Mouse (Mus musculus) heart, embryonic 11.5 days (tissue): ENCODE measurements around the gene Snx29. TPM values are rescaled to one million over a fixed set of nuclear protein-coding genes. Genes with fewer than 3 reads are reported as not detected.

Experiments used
- ATAC-seq: fragments of 200-750 bp; cut with Nextera tagmentation; replicated peaks from 2 replicates; pipeline ENCODE4 v1.8.0; 2017; ENCODE audit warnings: moderate library complexity; ENCODE audit not compliant: insufficient number of reproducible peaks, low FRiP score, low TSS enrichment
- H3K27ac ChIP-seq: fragments of 300-500 bp; sonication (generic); 2 replicates; pipeline ENCODE4 v1.5.1; 2014; ENCODE audit warnings: mild to moderate bottlenecking, low read depth, low read length
- H3K27me3 ChIP-seq: fragments of 300-500 bp; sonication (generic); 2 replicates; pipeline ENCODE4 v1.6.1; 2014; ENCODE audit warnings: mild to moderate bottlenecking, low read length, mixed read lengths; ENCODE audit not compliant: control insufficient read depth, insufficient read depth
- H3K36me3 ChIP-seq: fragments of 300-500 bp; sonication (generic); 2 replicates; pipeline ENCODE4 v1.6.1; 2014; ENCODE audit warnings: mild to moderate bottlenecking, low read length, moderate library complexity, mixed read lengths; ENCODE audit not compliant: control insufficient read depth, insufficient read depth
- H3K4me1 ChIP-seq: fragments of 300-500 bp; sonication (generic); 2 replicates; pipeline ENCODE4 v1.6.1; 2014; ENCODE audit warnings: low read length; ENCODE audit not compliant: control insufficient read depth, insufficient read depth
- H3K4me2 ChIP-seq: fragments of 300-500 bp; sonication (generic); 2 replicates; pipeline ENCODE4 v1.6.1; 2014; ENCODE audit warnings: mild to moderate bottlenecking, moderate library complexity
- H3K4me3 ChIP-seq: fragments of 300-500 bp; sonication (generic); 2 replicates; pipeline ENCODE4 v1.5.1; 2014; ENCODE audit warnings: low read depth, low read length
- H3K9ac ChIP-seq: fragments of 300-500 bp; sonication (generic); 2 replicates; pipeline ENCODE4 v1.6.1; 2014; ENCODE audit warnings: mild to moderate bottlenecking, low read depth, low read length, moderate library complexity
- H3K9me3 ChIP-seq: fragments of 300-500 bp; sonication (generic); replicated peaks from 2 replicates; pipeline ENCODE4 v1.6.1; 2016; ENCODE audit warnings: low read length; ENCODE audit not compliant: control insufficient read depth
- WGBS: fragments of 180-500 bp; shearing (Covaris S2); extraction: QIAGEN DNeasy Blood & Tissue Kit; methylation state at CpG from one replicate; pipeline ENCODE4 v1.1.7; 2014; ENCODE audit not compliant: insufficient replicate concordance; 5-methylcytosine and 5-hydroxymethylcytosine counted together
- polyA plus RNA-seq: library from polyadenylated mRNA; unstranded; fragments of >200 nt; fragmentation: Nextera tagmentation; extraction: Ambion mirVana; gene quantifications from 2 replicates; pipeline ENCODE4 v1.2.1, GENCODE M21; 2014

Gene Snx29
- polyA plus RNA-seq, 1 experiment from 2014 or later, result 8.2 TPM

DNA sequence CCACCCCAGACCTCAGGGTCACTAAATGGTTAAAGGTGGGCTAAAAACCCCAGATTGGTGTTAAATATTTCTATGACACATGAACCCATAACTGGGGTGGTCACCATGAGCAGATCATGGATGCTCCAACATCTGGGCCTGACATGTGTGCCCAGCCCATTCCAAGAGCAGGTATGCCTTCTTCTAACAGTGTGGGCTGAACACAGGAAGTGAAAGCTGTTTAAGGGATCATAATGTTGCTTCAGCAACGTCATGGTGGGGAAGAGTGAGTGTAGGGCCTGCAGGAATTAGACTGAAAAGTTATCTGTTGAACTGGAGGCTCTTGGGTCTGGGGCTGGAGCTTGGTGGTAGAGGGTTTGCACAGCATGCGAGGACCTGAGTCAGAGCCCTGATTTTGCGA lies 405.9 kb downstream of the Snx29 start:
- H3K9ac ChIP-seq, result no peak overlapping the region
- H3K27ac ChIP-seq, result no peak overlapping the region
- no peaks in the 10 kb centered on the region for H3K27me3 ChIP-seq
- no peaks in the 10 kb centered on the region for H3K4me1 ChIP-seq
- ATAC-seq, result no peak
- no peak overlapping the region for H3K4me2 ChIP-seq
- H3K36me3 ChIP-seq, result no peaks in the 10 kb centered on the region
- H3K4me3 ChIP-seq, result no peak overlapping the region
- WGBS, result 76% methylated on average over 3 of the region's 3 CpGs
- H3K9me3 ChIP-seq, result no peaks in the 10 kb centered on the region

DNA sequence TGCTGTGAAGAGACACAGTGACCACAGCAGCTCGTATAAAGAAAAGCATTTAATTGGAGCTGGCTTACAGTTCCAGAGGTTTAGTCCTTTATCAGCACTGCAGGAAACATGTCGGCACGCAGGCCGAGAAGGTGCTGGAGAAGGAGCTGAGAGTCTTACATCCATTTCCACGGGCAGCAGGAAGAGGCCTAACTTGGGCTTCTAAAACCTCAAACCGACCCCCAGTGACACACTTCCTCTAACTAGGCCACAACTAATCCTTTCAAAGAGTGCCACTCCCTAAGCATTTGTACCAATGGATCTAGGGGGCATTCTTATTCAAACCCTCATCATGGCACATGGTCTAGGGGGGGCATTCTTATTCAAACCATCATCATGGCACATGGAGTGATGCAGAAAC lies 406.4 kb downstream of the Snx29 start:
- no peak for ATAC-seq
- Histone ChIP-seq H3K9me3 (no peaks in the 10 kb centered on the region), H3K4me1 (no peaks in the 10 kb centered on the region), H3K36me3 (no peaks in the 10 kb centered on the region), H3K27me3 (no peaks in the 10 kb centered on the region), H3K4me2 (no peak overlapping the region), H3K4me3 (no peak overlapping the region), H3K9ac (no peak overlapping the region), H3K27ac (no peak overlapping the region)
- WGBS, result 66% methylated on average over 6 of the region's 6 CpGs

GRCm38 (mm10) chr16:11729815-11730214 lies 407.1 kb downstream of the Snx29 start:
- WGBS, result 76% methylated on average over 5 of the region's 5 CpGs
- H3K4me1 ChIP-seq, result no peaks in the 10 kb centered on the region
- H3K27me3 ChIP-seq, result no peaks in the 10 kb centered on the region
- no peaks in the 10 kb centered on the region for H3K36me3 ChIP-seq
- H3K4me2 ChIP-seq, result no peak overlapping the region
- H3K9me3 ChIP-seq, result no peaks in the 10 kb centered on the region
- H3K27ac ChIP-seq, result no peak overlapping the region
- ATAC-seq, result no peak
- no peak overlapping the region for H3K9ac ChIP-seq
- H3K4me3 ChIP-seq, result no peak overlapping the region

- 73% methylated on average over 5 of the region's 5 CpGs for WGBS
- Histone ChIP-seq H3K4me3 (no peak overlapping the region), H3K27me3 (no peaks in the 10 kb centered on the region), H3K4me1 (no peaks in the 10 kb centered on the region), H3K27ac (no peak overlapping the region), H3K4me2 (no peak overlapping the region), H3K9me3 (no peaks in the 10 kb centered on the region), H3K36me3 (no peaks in the 10 kb centered on the region), H3K9ac (no peak overlapping the region)
- ATAC-seq, result no peak
Measured at GRCm38 (mm10) chr16:11731014-11731535, 408.4 kb downstream of the Snx29 start.

GRCm38 (mm10) chr16:11738341-11738740 lies 415.6 kb downstream of the Snx29 start:
- Histone ChIP-seq H3K4me1 (no peaks in the 10 kb centered on the region), H3K4me3 (no peak overlapping the region), H3K27me3 (no peaks in the 10 kb centered on the region), H3K9ac (no peak overlapping the region), H3K9me3 (no peaks in the 10 kb centered on the region), H3K36me3 (no peaks in the 10 kb centered on the region), H3K4me2 (no peak overlapping the region), H3K27ac (no peak overlapping the region)
- no peak for ATAC-seq
- WGBS, result 44% methylated on average over 7 of the region's 7 CpGs

- H3K36me3 ChIP-seq, result no peaks in the 10 kb centered on the region
- H3K4me2 ChIP-seq, result no peak overlapping the region
- no peaks in the 10 kb centered on the region for H3K9me3 ChIP-seq
- ATAC-seq, result no peak
- WGBS, result 71% methylated on average over 5 of the region's 5 CpGs
- no peak overlapping the region for H3K27ac ChIP-seq
- no peaks in the 10 kb centered on the region for H3K4me1 ChIP-seq
- no peak overlapping the region for H3K4me3 ChIP-seq
- no peak overlapping the region for H3K9ac ChIP-seq
- no peaks in the 10 kb centered on the region for H3K27me3 ChIP-seq
Measured at GRCm38 (mm10) chr16:11741951-11742350, 419.2 kb downstream of the Snx29 start.

- ATAC-seq, result no peak
- Histone ChIP-seq H3K4me1 (no peaks in the 10 kb centered on the region), H3K27ac (no peak overlapping the region), H3K9me3 (no peaks in the 10 kb centered on the region), H3K4me3 (no peak overlapping the region), H3K27me3 (no peaks in the 10 kb centered on the region), H3K9ac (no peak overlapping the region), H3K4me2 (no peak overlapping the region), H3K36me3 (no peaks in the 10 kb centered on the region)
- 79% methylated on average over 7 of the region's 7 CpGs for WGBS
Measured at GRCm38 (mm10) chr16:11742351-11742750, 419.6 kb downstream of the Snx29 start.

GRCm38 (mm10) chr16:11743013-11743412 lies 420.3 kb downstream of the Snx29 start:
- Histone ChIP-seq H3K9me3 (no peaks in the 10 kb centered on the region), H3K4me1 (no peaks in the 10 kb centered on the region), H3K36me3 (no peaks in the 10 kb centered on the region), H3K9ac (no peak overlapping the region), H3K4me2 (no peak overlapping the region), H3K27ac (no peak overlapping the region), H3K4me3 (no peak overlapping the region), H3K27me3 (no peaks in the 10 kb centered on the region)
- no peak for ATAC-seq
- whole genome bisulfite sequencing, result 78% methylated on average over 3 of the region's 3 CpGs

GRCm38 (mm10) chr16:11743724-11744123 lies 421.0 kb downstream of the Snx29 start:
- Histone ChIP-seq H3K4me3 (no peak overlapping the region), H3K4me1 (no peaks in the 10 kb centered on the region), H3K9ac (no peak overlapping the region), H3K27me3 (no peaks in the 10 kb centered on the region), H3K4me2 (no peak overlapping the region), H3K27ac (no peak overlapping the region), H3K36me3 (no peaks in the 10 kb centered on the region), H3K9me3 (no peaks in the 10 kb centered on the region)
- no peak for ATAC-seq
- WGBS, result 75% methylated on average over 4 of the region's 4 CpGs
